Mouse (Mus musculus) limb, embryonic 10.5 days (tissue): ENCODE results near the gene Mdga2. TPM values are rescaled to one million over a fixed set of nuclear protein-coding genes. Genes with fewer than 3 reads are reported as not detected.

Experiments
- DNase-seq: peaks from one replicate; pipeline ENCODE4 v3.0.0-alpha.2; 2017; ENCODE audit warnings: low spot score
- H3K27ac ChIP-seq: fragments of 300-500 bp; sonication (generic); 2 replicates; pipeline ENCODE4 v1.5.1; 2016; ENCODE audit warnings: mild to moderate bottlenecking
- H3K27me3 ChIP-seq: fragments of 300-500 bp; sonication (generic); 2 replicates; pipeline ENCODE4 v1.6.1; 2016; ENCODE audit warnings: low read depth, mild to moderate bottlenecking; ENCODE audit not compliant: poor library complexity, severe bottlenecking
- H3K36me3 ChIP-seq: fragments of 300-500 bp; sonication (generic); 2 replicates; pipeline ENCODE4 v1.6.1; 2016; ENCODE audit warnings: mild to moderate bottlenecking, moderate library complexity
- H3K4me1 ChIP-seq: fragments of 300-500 bp; sonication (generic); 2 replicates; pipeline ENCODE4 v1.6.1; 2016
- H3K4me3 ChIP-seq: fragments of 300-500 bp; sonication (generic); 2 replicates; pipeline ENCODE4 v1.5.1; 2016; ENCODE audit warnings: mild to moderate bottlenecking, moderate library complexity
- H3K9me3 ChIP-seq: fragments of 300-500 bp; sonication (generic); replicated peaks from 2 replicates; pipeline ENCODE4 v1.6.1; 2016; ENCODE audit warnings: mild to moderate bottlenecking
- WGBS: fragments of 180-500 bp; shearing (Covaris S2); methylation state at CpG from one replicate; pipeline ENCODE4 v1.1.7; 2016; 5-methylcytosine and 5-hydroxymethylcytosine counted together
- polyA plus RNA-seq: library from polyadenylated mRNA; unstranded; fragments of >200 nt; fragmentation: Nextera tagmentation; extraction: Ambion mirVana; gene quantifications from 2 replicates; pipeline ENCODE4 v1.2.1, GENCODE M21; 2016

The Mdga2 gene
- 0.38 and 0.53 TPM in 2 replicates for polyA plus RNA-seq

GRCm38 (mm10) chr12:67222221-67223025 is at the start of gene Mdga2:
Gene Mdga2, minus strand, starts transcription at chr12:67222549.
- Histone ChIP-seq H3K9me3 (no peaks in the 10 kb centered on the region), H3K4me1 (peaks cover 26% of the 10 kb centered on the region), H3K4me3 (peak within 1 kb of the TSS; percentile 68), H3K27ac (peak within 1 kb of the TSS; percentile 71), H3K36me3 (no peaks in the 10 kb centered on the region), H3K27me3 (peaks cover 61% of the 10 kb centered on the region)
- WGBS, result under 1% methylated on average over 61 of the region's 61 CpGs
- DNase-seq, result no peak

DNA sequence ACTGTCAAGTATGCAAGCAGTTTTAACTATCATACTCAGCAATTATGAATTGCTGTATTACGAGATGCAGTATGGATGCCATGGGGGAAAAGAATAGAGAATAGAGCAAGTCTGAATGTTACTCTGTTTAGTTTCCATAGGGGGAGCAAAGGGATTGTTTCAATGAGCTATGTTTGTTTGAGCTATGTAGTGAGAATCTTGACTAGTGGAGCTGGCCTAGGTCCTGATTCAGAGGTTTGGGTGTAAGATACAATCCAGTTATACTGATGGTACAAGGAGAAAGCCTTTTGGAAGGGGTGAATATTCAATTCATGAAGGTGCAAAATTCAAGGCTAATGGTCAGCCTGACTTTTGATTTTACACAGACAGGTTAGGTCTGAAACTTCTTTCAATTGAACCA is 45.1 kb upstream of the Mdga2 start:
- H3K4me1 ChIP-seq, result no peaks in the 10 kb centered on the region
- H3K27ac ChIP-seq, result no peak overlapping the region
- DNase-seq, result peak; percentile 30
- H3K36me3 ChIP-seq, result no peaks in the 10 kb centered on the region
- H3K9me3 ChIP-seq, result no peaks in the 10 kb centered on the region
- 77% methylated on average over 1 of the region's 1 CpGs for whole genome bisulfite sequencing
- H3K4me3 ChIP-seq, result no peak overlapping the region
- H3K27me3 ChIP-seq, result no peaks in the 10 kb centered on the region

DNA sequence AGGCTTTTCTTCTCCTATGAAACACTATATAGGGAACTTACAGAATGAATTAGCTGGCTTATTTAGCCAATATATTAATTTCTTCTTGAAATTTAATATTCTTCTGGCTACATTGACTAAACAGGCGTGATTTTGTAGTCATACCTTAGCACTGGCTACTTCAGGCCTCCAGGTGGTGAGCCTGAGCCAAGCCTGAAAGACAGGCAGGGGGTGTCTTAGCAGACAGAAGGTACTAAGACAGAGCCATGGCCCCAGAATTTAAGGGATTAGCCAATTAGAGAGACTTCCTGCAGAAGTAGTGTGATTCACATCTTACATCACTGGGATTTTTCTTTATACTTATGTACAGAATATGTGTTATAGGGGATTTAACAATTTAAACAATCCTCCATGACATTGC is 1.2 kb upstream of the Mdga2 start:
- Histone ChIP-seq H3K4me1 (peaks cover 26% of the 10 kb centered on the region), H3K36me3 (no peaks in the 10 kb centered on the region), H3K27ac (no peak overlapping the region), H3K27me3 (peaks cover 61% of the 10 kb centered on the region), H3K4me3 (no peak overlapping the region), H3K9me3 (no peaks in the 10 kb centered on the region)
- WGBS, result 21% methylated on average over 1 of the region's 1 CpGs
- DNase-seq, result no peak

DNA sequence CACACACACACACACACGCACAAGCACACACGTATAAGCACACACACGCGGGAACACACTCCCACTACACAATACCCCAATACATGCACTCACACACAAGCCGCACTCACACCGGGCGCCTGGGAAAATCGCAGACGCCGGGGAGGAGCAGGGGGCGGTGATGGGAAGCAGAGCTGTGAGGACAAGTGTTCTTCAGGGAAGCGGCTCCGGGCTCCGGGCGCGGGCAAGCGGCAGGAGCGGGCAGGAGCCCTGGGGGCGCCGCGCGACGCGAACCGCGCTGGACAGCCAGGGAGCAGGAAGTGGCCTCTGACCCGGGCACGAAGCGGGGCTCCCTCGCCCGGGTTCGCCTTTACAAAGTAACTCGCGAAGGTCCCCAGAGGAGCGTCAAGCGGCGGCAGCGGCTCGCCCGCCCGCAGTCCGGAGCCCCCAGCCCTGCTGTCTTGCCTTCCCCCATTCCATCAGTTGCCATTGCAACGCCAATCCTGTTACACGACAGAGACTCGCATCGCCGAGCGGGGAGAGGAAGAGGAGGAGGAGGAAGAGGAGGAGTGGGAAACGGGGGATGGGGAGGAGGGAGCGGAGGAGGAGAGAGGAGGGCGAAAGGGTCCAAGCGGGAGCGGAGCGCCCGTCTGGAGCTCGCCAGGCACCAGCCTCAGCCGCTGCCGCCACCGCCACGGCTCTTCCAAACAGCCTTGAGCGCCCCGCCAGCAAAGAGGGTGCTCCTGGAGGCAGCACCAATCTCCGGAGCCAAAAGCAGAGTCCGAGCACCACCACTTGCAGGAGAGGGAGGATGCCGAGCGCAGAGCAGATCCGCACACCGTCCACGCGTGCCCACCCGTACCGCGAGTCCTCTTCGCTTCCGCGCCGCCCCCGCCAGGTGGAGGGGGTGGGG is 774 bp downstream of the Mdga2 start:
- under 1% methylated on average over 76 of the region's 78 CpGs for WGBS
- Histone ChIP-seq H3K27me3 (peaks cover 61% of the 10 kb centered on the region), H3K9me3 (no peaks in the 10 kb centered on the region), H3K4me3 (peak overlapping the region; percentile 68), H3K36me3 (no peaks in the 10 kb centered on the region), H3K4me1 (peaks cover 26% of the 10 kb centered on the region), H3K27ac (peak overlapping the region; percentile 71)
- peak; percentile 74 for DNase-seq

DNA sequence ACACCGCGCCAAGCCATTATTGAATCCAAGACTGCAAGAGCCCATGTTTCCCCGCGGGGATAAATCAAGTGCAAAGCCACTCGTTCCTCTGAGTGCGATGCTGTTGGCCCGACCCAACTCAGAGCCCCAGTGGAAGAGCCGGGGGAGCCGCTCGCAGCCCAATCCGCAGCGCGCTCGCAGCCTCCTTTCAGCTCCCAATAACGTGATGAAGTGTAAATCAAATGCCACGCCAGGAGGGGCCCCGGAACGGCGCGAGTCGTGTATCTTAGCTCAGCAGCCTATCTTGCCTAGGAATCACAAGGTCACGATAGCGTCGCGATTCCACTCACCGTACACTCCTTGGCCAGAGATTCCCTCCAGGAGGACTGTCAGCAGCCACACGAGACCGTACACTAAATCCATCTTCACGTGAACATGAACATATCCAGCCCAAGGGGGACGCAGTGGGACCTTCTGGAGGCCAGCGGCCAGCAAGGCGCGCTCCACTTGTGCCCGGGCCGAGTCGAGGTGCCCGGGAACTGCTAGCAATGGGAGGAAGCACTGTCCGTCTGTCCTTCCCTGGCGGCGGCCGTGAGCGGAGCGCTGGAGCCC is 1.6 kb downstream of the Mdga2 start:
- peak overlapping the region; percentile 68 for H3K4me3 ChIP-seq
- H3K36me3 ChIP-seq, result no peaks in the 10 kb centered on the region
- H3K27me3 ChIP-seq, result peaks cover 61% of the 10 kb centered on the region
- H3K27ac ChIP-seq, result no peak overlapping the region
- WGBS, result under 1% methylated on average over 38 of the region's 43 CpGs
- H3K9me3 ChIP-seq, result no peaks in the 10 kb centered on the region
- DNase-seq, result peak; percentile 53
- H3K4me1 ChIP-seq, result peaks cover 26% of the 10 kb centered on the region

DNA sequence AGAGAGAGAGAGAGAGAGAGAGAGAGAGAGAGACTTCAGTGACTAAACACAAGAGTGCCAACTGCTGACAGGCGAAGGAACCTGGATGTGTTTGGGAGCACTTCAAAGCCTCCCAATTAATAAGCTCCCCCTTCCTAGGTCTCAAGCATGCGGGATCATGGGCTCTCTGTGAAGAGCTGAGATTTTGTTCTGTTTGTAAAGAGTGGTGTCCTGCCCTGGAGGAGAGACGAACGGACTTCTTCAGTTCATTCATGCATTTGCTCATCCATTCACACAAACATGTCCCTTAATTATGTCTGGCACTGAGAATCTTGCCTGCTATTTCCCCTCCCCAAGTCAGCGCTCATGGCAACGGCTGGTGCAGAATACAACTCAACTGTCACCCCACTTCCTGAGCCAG is 2.3 kb downstream of the Mdga2 start:
- H3K4me1 ChIP-seq, result peaks cover 26% of the 10 kb centered on the region
- peak; percentile 29 for DNase-seq
- H3K27ac ChIP-seq, result no peak overlapping the region
- peaks cover 61% of the 10 kb centered on the region for H3K27me3 ChIP-seq
- H3K4me3 ChIP-seq, result peak overlapping the region; percentile 68
- H3K9me3 ChIP-seq, result no peaks in the 10 kb centered on the region
- 2% methylated on average over 6 of the region's 6 CpGs for WGBS
- no peaks in the 10 kb centered on the region for H3K36me3 ChIP-seq

GRCm38 (mm10) chr12:67219564-67219963 is 2.8 kb downstream of the Mdga2 start:
- 29% methylated on average over 5 of the region's 5 CpGs for WGBS
- DNase-seq, result no peak
- H3K27me3 ChIP-seq, result peaks cover 57% of the 10 kb centered on the region
- peaks cover 26% of the 10 kb centered on the region for H3K4me1 ChIP-seq
- H3K36me3 ChIP-seq, result no peaks in the 10 kb centered on the region
- H3K4me3 ChIP-seq, result no peak overlapping the region
- no peak overlapping the region for H3K27ac ChIP-seq
- H3K9me3 ChIP-seq, result no peaks in the 10 kb centered on the region

DNA sequence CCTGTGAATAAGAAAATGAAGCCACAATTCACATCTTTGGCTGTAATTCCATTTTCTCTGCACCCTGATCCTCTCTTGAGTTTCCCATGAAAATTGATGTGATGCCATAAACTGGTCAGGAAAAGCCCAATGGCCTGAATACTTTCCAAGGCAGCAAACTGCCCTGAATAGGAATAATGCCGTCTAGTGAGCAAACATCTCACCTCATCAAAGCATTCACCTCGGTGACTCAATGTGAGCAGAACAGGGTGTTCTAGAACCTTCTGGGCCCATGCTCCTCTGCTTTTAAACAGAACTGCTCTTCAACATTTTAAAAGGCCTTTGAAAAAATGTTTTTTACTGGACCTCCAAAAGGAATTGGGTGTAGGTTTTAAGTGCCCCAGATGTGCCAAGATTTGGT is 9.5 kb downstream of the Mdga2 start:
- H3K36me3 ChIP-seq, result no peaks in the 10 kb centered on the region
- no peaks in the 10 kb centered on the region for H3K27me3 ChIP-seq
- H3K4me3 ChIP-seq, result no peak overlapping the region
- whole genome bisulfite sequencing, result 66% methylated on average over 2 of the region's 2 CpGs
- no peaks in the 10 kb centered on the region for H3K9me3 ChIP-seq
- H3K27ac ChIP-seq, result no peak overlapping the region
- DNase-seq, result no peak
- H3K4me1 ChIP-seq, result no peaks in the 10 kb centered on the region

DNA sequence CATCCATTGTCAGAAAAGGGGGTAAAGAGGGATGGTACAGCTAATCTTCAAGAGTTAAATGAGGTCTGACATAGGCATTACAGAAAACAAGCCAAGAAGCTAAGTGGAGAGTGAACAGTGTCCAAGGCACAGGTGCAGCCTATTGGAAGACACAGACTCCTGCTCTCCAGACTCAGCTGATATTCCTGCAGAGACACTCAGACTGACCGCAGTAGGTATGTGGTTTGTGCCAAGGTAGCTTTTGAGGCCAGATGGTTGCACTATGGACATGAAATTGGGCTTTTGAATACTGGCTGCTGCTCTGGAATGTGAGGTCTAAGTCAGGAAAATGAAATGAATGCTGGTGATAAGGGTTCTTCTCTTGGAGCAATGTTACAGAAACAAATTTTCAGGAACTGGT is 44.2 kb downstream of the Mdga2 start:
- no peak for DNase-seq
- no peaks in the 10 kb centered on the region for H3K36me3 ChIP-seq
- no peak overlapping the region for H3K4me3 ChIP-seq
- no peaks in the 10 kb centered on the region for H3K9me3 ChIP-seq
- no peaks in the 10 kb centered on the region for H3K4me1 ChIP-seq
- H3K27ac ChIP-seq, result no peak overlapping the region
- no peaks in the 10 kb centered on the region for H3K27me3 ChIP-seq
- WGBS, result 93% methylated on average over 1 of the region's 1 CpGs

DNA sequence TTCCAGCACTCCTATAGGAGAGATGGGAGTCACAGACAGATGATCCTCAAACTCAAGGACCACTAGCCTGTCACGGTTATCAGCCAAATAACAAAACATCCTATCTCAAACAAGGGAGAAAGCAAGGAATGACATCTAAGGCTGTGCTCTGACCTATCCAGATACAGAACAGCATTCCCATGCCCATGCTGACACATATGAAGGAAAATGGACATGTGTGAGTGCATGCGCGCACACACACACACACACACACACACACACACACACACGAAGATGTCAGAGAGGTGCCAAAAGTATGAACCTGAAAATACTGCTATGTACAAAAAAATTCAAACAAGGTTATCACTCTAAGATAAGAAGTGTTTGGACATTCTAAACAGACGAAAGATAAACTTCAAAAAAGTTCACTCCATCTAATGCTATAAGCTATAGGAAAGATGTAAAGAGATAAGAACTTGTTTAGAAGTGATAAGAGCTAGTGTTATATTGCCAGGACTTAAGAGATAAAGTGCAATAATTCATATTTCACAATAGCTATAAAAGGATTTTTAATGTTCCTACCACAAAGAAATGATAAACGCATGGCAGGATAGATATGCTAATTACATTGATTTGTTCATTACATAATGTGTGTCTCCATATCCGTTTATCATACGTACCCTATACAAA is 65.6 kb downstream of the Mdga2 start:
- Histone ChIP-seq H3K4me1 (no peaks in the 10 kb centered on the region), H3K4me3 (no peak overlapping the region), H3K27ac (no peak overlapping the region), H3K36me3 (no peaks in the 10 kb centered on the region), H3K27me3 (no peaks in the 10 kb centered on the region), H3K9me3 (no peaks in the 10 kb centered on the region)
- 91% methylated on average over 8 of the region's 8 CpGs for WGBS
- no peak for DNase-seq

GRCm38 (mm10) chr12:67153077-67153476 is 69.3 kb downstream of the Mdga2 start:
- Histone ChIP-seq H3K9me3 (no peaks in the 10 kb centered on the region), H3K4me3 (no peak overlapping the region), H3K27ac (no peak overlapping the region), H3K27me3 (no peaks in the 10 kb centered on the region), H3K4me1 (no peaks in the 10 kb centered on the region), H3K36me3 (no peaks in the 10 kb centered on the region)
- 65% methylated on average over 3 of the region's 3 CpGs for WGBS
- no peak for DNase-seq

- WGBS, result 91% methylated on average over 3 of the region's 3 CpGs
- Histone ChIP-seq H3K9me3 (no peaks in the 10 kb centered on the region), H3K4me1 (no peaks in the 10 kb centered on the region), H3K27me3 (no peaks in the 10 kb centered on the region), H3K27ac (no peak overlapping the region), H3K4me3 (no peak overlapping the region), H3K36me3 (no peaks in the 10 kb centered on the region)
- no peak for DNase-seq
Measured at GRCm38 (mm10) chr12:67141605-67142004, 80.7 kb downstream of the Mdga2 start.
